Mouse (Mus musculus) embryo, embryonic 9.5 days (tissue): ENCODE data around the gene Krtap9-3.
"Not testable (repeated sequence)": the region's sequence is repeated elsewhere in the genome, so short reads cannot be mapped to it uniquely, and the experiment has no call there.

Experiments used
- DNase-seq: peaks from one replicate; pipeline ENCODE4 v3.0.0-alpha.2; 2017; ENCODE audit errors: extremely low spot score

Gene Krtap9-3

DNA sequence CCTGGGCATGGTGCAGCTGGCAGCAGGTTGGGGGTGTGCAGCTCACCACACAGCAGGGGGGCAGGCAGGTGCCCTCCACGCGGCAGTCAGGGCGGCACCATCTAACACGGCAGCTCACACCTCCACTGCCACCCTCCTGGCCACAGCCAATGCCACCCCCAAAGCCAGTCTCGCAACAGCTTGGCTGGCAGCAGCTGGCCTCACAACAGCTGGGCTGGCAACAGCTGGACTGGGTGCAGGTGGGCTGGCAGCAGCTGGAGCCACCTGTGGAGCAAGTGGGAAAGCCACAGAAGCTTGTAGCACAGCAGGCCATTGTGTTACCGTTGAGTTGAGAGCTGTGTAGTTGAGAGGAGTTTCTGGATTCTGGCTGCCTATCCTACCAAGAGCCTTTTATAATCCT, at the start of gene Krtap9-3:
TSS of gene Krtap9-3 (minus strand) at position 364 of the 400 bp plus-strand sequence.
- DNase-seq: not testable (repeated sequence)

DNA sequence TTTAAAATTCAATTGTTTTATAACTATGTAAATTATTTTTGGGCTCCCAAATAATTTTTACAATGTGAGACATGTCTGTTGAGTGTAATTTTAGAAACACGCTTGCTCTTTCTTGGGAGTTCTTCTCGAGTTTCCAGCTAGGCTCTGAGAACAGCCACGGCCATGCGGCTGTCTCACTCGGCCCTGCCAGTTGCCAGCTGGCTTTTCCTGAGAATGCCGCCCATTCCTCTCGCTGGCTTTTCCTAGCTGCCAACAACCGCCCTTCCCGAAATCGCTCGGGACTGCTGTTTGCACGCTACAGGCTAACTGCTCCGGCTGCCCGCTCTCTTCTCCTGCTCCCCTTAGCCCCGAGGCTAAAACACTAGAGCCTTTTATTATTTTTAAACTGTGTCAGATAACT, 48.5 kb upstream of the Krtap9-3 start:
- DNase-seq: no peak

DNA sequence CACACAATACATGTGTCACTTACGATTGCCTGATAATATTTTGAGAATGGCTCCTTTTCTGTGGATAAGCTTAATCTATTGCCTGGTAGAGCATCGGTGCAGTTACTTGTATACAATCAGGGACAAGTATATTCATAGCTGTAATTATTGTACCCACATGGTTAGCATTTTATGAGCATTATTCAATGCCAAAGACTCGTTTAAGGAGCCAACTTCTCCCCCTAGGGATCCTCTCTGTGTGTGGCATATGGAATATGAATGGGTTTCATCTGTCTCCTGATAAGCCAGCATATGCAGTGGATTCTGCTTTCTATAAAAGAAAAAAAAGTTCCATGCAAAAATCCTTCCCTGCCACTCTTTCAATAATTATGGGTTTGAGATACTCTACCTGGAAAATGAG, 46.4 kb upstream of the Krtap9-3 start:
- DNase-seq: no peak

DNA sequence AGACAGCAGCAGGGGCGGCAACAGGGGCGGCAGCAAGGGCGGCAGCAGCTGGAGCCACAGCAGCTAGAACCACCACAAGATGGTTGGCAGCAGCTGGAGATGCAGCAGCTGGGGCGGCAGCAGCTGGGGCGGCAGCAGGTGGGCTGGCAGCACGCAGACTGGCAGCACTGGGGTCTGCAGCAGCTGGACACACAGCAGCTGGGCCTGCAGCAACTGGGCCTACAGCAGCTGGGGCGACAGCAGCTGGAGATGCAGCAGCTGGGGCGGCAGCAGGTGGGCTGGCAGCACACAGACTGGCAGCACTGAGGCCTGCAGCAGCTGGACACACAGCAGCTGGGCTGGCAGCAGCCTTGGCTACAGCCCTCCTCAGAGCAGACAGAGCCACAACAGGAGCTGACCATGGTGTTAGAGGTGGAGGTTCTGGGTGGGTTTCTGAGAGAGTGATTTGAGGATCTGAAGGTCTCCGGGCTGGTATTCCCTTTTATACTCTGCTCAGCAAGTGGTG, 45.8 kb upstream of the Krtap9-3 start, which contains the start of gene Krtap4-7:
TSS of gene Krtap4-7 (minus strand) at position 455 of the 505 bp plus-strand sequence.
- not testable (repeated sequence) for DNase-seq

DNA sequence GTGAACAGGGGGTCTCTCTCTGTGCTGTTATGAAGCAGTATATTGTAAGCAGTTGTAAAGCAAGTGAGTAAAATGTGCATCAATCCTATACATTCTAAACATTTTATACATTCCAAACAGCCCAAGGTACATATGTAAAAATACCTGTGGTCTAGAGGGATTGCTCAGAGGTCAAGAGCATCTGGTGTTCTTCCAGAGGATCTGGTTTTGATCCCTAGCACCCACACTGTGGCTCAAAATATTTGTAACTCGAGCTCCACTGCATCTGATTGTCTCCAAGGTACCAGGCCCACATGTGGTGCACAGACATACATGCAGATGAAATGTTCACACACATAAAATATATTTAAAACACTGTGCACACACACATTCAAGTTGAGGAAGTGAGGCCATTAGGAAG, 43.0 kb upstream of the Krtap9-3 start:
- DNase-seq: no peak

DNA sequence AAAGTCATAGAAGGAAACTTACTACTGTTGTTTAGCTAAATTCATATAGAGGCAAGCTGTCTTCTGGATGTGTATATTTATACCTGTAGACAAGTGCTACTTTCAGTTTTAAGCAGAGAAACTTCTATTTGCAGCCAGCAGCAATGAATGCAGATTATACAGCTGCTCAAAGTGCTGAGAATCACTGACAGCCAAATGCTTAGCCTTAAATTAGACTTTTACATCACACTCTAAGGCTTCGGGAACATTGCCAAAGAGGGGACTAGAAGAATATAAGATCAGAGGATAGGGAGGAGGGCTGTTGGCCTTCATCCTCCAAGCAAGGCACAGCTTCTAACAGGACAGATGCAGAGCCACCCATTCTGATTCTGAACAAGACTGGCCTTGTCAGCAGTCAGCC, 39.2 kb upstream of the Krtap9-3 start:
- DNase-seq: no peak

DNA sequence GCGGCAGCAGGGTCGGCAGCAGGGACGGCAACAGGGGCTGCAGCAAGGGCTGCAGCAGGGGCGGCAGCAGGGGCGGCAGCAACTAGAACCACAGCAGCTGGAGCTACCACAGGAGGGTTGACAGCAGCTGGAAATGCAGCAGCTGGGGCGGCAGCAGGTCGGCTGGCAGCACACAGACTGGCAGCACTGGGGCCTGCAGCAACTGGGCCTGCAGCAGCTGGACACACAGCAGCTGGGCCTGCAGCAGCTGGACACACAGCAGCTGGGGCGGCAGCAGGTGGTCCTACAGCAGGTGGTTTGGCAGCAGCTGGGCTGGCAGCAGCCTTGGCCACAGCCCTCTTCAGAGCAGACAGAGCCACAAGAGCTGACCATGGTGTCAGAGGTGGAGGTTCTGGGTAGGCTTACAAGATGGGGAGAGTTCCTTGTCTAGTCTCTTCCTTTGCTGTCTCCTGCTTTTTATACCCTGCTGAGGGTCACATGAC, 36.8 kb upstream of the Krtap9-3 start, which contains the start of gene Krtap4-2:
TSS of gene Krtap4-2 (minus strand) at position 432 of the 482 bp plus-strand sequence.
- DNase-seq: no peak

DNA sequence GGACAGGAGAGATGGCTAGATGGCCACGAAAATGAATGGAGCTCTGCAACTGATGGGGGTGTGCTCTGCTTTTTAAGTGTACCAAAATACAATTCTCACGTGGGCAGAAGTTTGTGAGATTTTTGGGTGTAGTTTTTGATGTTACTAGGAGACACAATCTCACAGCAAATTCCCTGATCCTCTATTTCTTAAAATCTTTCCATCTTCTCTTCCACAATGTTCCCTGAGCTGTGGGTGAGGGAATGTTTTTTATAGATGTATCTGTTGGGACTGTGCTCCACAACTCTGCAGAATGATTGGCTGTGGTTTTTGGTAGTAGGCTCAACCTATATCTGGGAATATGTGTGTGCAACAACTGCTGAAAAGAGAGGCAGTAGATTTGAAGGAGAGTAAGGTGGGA, 35.4 kb upstream of the Krtap9-3 start:
- no peak for DNase-seq

DNA sequence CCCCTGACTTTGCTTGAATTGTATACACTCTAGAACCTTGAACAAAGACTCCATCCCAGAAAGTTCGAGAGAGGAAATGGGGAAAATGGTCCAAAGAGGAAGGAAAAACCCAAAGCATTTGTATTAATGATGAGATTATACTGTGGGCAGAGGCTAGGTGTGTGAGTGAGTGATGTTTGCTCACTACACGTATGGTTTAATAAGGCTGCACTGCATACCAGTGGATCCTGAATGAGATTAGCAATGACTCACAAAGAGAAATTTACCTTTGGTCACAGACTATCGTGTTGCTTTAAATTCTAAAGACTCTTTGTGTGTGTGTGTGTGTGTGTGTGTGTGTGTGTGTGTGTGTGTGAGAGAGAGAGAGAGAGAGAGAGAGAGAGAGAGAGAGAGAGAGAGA, 33.0 kb upstream of the Krtap9-3 start:
- no peak for DNase-seq

DNA sequence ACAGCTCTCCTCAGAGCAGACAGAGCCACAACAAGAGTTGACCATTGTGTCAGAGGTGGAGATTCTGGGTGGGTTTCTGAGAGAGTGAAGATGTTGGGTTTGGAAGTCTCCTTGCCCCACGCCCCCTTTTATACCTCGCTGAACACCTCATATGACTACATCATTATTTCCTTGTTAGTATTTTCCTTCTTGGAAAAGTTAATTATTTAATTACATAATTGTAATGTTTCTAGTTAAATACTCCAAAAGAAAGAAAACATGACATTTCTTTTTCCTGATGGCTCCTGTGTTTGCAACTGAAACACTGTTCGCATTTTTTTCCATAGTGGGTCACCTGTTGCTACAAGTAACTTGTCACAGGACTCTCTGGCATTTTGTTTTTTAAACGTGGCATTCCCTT, 30.2 kb upstream of the Krtap9-3 start, which contains the start of gene Krtap4-1:
TSS of gene Krtap4-1 (minus strand) at position 101 of the 400 bp plus-strand sequence.
- DNase-seq: no peak

DNA sequence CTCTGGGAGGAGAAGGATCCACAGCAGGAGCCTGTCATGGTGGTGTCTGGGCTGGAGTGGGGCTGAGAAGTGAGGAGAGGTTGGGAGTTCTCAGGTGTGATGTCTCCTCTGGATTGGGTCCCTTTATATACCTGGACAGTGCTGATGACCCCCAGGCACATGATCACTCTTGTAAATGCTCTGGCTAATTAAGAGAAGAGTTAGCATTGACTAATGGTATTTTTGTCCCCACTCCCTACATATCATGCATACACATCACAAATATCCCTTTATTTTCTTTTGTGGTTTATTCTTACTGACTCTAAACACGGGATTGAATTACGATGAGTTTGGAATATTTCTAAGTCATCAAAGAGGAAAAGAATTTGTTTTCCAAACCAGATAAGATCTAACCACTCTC, 22.4 kb upstream of the Krtap9-3 start, which contains the start of gene Gm11562:
TSS of gene Gm11562 (minus strand) at position 101 of the 400 bp plus-strand sequence.
- no peak for DNase-seq

DNA sequence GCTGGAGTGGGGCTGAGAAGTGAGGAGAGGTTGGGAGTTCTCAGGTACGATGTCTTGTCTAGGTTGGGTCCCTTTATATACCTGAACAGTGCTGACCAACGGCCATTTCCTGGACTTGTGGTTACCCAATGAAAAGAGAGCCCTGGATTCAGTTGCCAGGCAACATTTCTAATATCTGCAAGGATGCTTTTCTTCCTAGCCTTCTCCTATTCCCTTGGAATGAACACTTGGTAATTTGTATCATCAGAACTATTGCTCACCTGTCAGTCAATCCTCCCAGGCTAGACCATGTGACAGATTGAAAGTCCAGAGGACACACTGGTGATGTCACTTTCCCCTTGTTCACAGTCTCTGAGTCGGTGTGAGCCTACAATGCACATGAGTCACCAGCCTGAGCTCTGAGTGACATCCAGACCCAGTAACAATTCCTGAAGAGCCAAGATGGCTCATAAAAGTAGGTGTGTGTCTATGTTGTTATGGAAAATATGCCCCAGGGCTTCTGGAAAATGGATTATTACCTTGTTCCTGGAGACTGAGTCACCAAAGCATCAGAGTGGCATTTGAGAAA, 17.0 kb upstream of the Krtap9-3 start, which contains the start of gene Krtap2-4:
TSS of gene Krtap2-4 (minus strand) at position 51 of the 568 bp plus-strand sequence.
- no peak for DNase-seq

DNA sequence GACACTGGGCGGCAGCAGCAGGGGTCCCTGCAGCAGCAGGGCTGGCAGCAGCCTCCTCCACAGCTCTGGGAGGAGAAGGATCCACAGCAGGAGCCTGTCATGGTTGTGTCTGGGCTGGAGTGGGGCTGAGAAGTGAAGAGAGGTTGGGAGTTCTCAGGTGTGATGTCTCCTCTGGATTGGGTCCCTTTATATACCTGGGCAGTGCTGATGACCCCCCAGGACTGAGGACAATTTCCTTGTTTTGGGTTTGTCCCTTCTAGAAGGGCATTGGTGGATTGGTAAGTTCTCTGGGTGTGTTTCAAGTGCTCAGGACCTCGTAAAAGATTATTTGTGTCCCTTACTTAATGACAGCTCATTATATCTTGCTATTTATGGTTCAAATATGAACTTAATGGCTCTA, 12.2 kb upstream of the Krtap9-3 start, which contains the start of gene Gm11937:
TSS of gene Gm11937 (minus strand) at position 101 of the 400 bp plus-strand sequence.
- not testable (repeated sequence) for DNase-seq

DNA sequence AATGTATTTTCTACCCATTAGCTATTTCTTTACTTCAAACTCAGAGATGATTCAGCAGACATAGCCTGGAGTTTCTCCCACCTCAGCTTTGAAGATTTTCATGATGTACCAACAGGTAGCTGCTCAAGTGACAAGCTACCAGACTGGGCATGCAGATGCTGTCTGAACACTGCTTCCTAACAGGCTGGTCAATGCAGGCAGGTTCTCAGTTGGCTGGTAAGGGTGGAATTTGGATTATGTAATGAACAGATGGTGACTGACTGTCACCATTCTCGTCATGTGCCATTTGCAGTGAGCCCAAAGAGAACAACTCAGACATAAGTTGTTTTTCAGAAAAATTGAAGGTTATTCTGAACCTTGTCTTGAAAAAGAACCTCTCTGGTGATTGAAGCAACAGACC, 11.2 kb upstream of the Krtap9-3 start:
- DNase-seq: no peak

DNA sequence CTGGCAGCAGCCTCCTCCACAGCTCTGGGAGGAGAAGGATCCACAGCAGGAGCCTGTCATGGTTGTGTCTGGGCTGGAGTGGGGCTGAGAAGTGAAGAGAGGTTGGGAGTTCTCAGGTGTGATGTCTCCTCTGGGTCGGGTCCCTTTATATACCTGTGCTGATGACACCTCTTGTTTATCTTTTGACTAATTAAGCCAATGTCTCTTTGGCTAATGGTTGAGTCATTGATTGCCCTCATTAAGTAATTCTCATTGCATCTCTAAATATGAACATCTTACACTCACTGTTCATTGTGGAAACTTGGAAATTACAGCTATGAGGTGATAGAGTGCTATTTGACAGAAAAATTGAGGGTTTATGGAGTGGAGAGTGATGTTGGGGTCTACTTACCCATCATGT, 5.3 kb upstream of the Krtap9-3 start, which contains the start of gene Gm11938:
TSS of gene Gm11938 (minus strand) at position 101 of the 400 bp plus-strand sequence.
- DNase-seq: not testable (repeated sequence)

DNA sequence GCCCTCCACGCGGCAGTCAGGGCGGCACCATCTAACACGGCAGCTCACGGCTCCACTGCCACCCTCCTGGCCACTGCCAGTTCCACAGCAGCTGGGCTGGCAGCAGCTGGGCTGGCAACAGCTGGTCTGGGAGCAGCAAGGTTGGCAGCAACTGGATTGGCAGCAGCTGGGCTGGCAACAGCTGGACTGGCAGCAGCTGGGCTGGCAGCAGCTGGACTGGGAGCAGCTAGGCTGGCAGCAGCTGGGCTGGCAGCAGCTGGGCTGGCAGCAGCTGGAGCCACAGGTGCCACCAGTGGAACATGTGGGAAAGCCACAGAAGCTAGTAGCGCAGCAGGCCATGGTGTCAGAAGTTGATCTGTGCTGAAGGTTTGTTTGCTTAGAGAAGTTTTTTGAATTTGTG, 6.9 kb downstream of the Krtap9-3 start, which contains the start of gene Krtap1-3:
TSS of gene Krtap1-3 (minus strand) at position 359 of the 400 bp plus-strand sequence.
- no peak for DNase-seq

DNA sequence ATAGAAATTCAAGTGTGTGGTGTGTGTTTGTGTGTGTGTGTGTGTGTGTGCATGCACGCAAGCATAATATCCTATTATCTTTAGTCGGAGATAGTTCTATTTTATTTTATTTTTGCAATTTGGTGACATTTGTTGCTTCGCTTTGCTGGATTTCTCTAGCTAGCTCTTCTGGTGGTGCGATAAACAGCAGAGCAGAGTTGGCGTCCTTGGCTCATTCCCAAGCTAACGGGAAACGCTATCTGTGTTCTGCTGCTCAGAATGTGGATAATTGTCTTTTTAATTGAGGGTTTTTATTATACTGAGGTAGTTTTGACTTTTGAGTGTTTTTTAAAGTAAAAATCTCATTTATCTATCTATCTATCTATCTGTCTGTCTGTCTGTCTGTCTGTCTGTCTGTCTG, 12.8 kb downstream of the Krtap9-3 start:
- no peak for DNase-seq

DNA sequence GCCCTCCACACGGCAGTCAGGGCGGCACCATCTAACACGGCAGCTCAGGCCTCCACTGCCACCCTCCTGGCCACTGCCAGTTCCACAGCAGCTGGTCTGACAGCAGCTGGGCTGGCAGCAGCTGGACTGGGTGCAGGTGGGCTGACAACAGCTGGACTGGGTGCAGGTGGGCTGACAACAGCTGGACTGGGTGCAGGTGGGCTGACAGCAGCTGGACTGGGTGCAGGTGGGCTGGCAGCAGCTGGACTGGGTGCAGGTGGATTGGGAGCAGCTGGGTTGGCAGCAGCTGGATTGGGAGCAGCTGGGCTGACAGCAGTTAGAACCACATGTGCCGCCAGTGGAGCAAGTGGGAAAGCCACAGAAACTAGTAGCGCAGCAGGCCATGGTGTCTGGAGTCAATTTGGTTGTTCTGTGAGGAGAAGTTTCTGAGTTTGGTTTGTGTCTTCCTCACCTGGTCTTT, 14.6 kb downstream of the Krtap9-3 start, which contains the start of gene Krtap1-4:
TSS of gene Krtap1-4 (minus strand) at position 410 of the 460 bp plus-strand sequence.
- DNase-seq: no peak

DNA sequence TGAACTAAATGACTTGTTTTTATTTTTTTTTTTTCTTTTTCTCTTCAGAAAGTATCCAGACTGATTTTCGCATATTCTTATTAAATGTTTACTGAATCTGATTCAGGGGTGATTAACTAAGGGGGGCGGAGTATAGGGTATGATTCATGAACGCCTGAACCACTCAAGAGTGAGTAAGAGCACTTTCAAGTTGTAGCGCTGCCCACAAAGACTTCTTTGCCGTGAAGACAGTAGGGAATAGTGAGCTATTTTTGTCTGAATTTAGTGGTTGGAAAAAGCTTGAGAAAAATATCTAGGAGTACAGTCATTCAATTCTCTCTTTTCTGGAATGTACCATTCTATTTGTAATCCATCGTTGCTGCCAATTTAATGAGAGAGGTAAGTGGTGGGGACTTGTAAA, 16.3 kb downstream of the Krtap9-3 start:
- DNase-seq: no peak

DNA sequence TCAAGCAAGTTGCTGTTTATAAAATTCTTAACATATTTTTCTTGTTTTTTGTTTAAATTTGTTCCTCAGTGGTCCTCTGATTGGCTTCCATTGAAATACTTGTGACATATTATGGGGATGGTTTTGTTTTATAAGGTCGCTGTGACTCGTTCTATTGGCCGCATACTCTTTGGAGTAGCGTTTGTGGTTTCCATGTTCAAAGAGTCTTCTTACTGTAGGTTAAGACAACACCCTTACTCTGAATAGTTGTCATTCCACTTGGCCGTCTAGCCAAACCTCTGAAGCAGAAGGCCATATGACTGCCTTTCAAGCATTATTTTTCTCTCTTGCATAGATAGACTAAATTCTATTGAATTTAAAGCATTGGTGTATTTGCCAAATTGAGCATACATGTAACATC, 16.9 kb downstream of the Krtap9-3 start:
- no peak for DNase-seq

DNA sequence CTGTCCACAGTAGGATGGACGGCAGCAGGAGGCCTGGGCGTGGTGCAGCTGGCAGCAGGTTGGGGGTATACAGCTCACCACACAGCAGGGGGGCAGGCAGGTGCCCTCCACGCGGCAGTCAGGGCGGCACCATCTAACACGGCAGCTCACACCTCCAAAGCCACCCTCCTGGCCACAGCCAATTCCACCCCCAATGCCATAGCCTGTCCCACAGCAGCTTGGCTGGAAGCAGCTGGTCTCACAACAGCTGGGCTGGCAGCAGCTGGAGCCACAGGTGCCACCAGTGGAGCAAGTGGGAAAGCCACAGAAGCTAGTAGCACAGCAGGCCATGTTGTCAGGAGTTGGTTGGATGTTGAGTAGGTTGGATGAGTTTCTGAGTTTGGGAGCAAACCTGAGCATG, 17.3 kb downstream of the Krtap9-3 start, which contains the start of gene Krtap1-5:
TSS of gene Krtap1-5 (minus strand) at position 381 of the 400 bp plus-strand sequence.
- no peak for DNase-seq

DNA sequence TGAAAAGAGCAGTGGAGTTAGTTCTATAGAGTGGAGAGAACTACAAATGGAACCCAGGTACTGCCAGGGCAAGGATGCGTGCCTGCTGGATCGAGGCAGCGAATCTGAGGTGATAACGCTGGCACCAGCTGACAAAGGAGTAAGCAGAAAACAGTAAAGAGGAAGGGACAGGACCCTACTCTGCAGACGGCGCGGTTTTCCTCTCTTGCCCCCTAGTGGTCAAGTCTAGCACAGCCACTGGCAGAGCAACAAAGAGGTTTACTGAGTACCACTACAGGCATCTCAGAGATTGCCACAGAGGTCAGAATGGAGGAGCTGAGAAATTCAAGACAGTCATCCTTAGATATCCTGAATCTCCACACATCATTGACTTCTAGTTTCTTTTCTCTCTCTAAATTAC, 23.8 kb downstream of the Krtap9-3 start:
- DNase-seq: peak; percentile 82

DNA sequence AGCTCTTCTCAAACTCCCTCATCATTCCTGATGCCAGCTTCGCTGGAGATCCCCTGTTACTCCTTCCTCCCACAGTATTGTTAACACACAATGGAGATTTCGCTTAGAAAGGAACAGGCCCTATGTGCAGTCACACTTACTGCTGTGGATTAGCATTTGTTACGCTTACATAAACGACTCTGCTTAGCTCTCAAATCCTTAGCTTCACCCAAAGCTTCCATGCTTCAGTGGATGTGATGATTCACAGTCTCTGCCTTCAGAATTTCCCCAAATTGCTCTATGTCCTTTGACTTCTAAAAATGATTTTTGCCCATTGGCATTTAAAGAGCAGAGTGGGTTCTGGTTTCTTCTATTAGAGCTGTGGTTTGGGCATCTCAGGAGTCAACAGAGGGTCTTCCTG, 24.7 kb downstream of the Krtap9-3 start:
- no peak for DNase-seq
